Mouse (Mus musculus) thymus, adult 2 months (tissue): ENCODE results near the gene Iqcf3.

Experiments used
- CTCF ChIP-seq: fragments of 200-500 bp; IDR thresholded peaks from 2 replicates; pipeline ENCODE4 v1.5.1; 2012; ENCODE audit warnings: mild to moderate bottlenecking, control low read depth, low read length, moderate library complexity, borderline replicate concordance; ENCODE audit not compliant: control insufficient read depth, poor library complexity, insufficient read depth; ENCODE audit errors: extremely low read depth
- POLR2A ChIP-seq: fragments of 200-500 bp; IDR thresholded peaks from 2 replicates; pipeline ENCODE4 v1.6.1; 2012; ENCODE audit warnings: mild to moderate bottlenecking, low read length, control low read depth, moderate library complexity; ENCODE audit not compliant: control insufficient read depth, poor library complexity, insufficient read depth; ENCODE audit errors: extremely low read depth

DNA sequence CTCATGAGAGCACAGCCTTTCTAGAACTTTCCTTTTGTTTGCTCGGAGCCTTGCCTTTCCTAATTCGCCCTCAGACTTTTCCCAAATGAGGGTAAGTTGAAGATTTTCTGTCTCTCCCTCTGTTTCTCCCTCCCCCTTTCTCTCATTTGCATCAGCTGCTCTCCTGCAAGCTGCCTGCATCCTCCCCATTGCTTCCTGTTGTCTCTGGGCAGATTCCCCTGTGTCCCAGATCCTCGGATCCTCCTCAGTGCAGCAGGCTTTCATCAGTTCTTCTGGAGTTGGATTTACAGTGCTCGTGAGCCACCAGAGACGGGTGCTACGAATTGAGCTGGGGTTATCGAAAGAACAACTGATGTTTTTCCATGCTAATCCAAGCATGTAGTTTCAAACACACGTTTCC lies 2.6 kb upstream of the Iqcf3 start:
- TF ChIP-seq CTCF (no peak), POLR2A (no peak)
